Mouse (Mus musculus) limb, embryonic 13.5 days (tissue): Measurements from ENCODE around the gene Gpr137. TPM values are rescaled to one million over a fixed set of nuclear protein-coding genes. Genes with fewer than 3 reads are reported as not detected.
"Not testable (repeated sequence)": the region's sequence is repeated elsewhere in the genome, so short reads cannot be mapped to it uniquely, and the experiment has no call there.

Source experiments
- ATAC-seq: fragments of 200-750 bp; cut with Nextera tagmentation; 2 replicates; pipeline ENCODE4 v1.8.0; 2017; ENCODE audit warnings: low read depth, moderate number of reproducible peaks, moderate TSS enrichment; ENCODE audit not compliant: low FRiP score
- H3K27ac ChIP-seq: fragments of 300-500 bp; sonication (generic); 2 replicates; pipeline ENCODE4 v1.5.1; 2015; ENCODE audit warnings: inconsistent platforms, mild to moderate bottlenecking, moderate library complexity
- H3K27me3 ChIP-seq: fragments of 300-500 bp; sonication (generic); 2 replicates; pipeline ENCODE4 v1.6.1; 2015; ENCODE audit warnings: mild to moderate bottlenecking, inconsistent platforms
- H3K36me3 ChIP-seq: fragments of 300-500 bp; sonication (generic); 2 replicates; pipeline ENCODE4 v1.6.1; 2015; ENCODE audit warnings: inconsistent platforms, mild to moderate bottlenecking, moderate library complexity
- H3K4me1 ChIP-seq: fragments of 300-500 bp; sonication (generic); 2 replicates; pipeline ENCODE4 v1.6.1; 2015; ENCODE audit warnings: inconsistent platforms
- H3K4me2 ChIP-seq: fragments of 300-500 bp; sonication (generic); replicated peaks from 2 replicates; pipeline ENCODE4 v1.6.1; 2015; ENCODE audit warnings: inconsistent platforms, mild to moderate bottlenecking, moderate library complexity
- H3K4me3 ChIP-seq: fragments of 300-500 bp; sonication (generic); 2 replicates; pipeline ENCODE4 v1.5.1; 2015; ENCODE audit warnings: moderate library complexity, mild to moderate bottlenecking, inconsistent platforms
- H3K9ac ChIP-seq: fragments of 300-500 bp; sonication (generic); 2 replicates; pipeline ENCODE4 v1.6.1; 2015; ENCODE audit warnings: mild to moderate bottlenecking, inconsistent platforms
- H3K9me3 ChIP-seq: fragments of 300-500 bp; sonication (generic); 2 replicates; pipeline ENCODE4 v1.6.1; 2016; ENCODE audit warnings: inconsistent platforms
- WGBS: fragments of 180-500 bp; shearing (Covaris S2); methylation state at CpG from one replicate; pipeline ENCODE4 v1.1.7; 2015; 5-methylcytosine and 5-hydroxymethylcytosine counted together
- polyA plus RNA-seq: library from polyadenylated mRNA; unstranded; fragments of >200 nt; fragmentation: Nextera tagmentation; extraction: Ambion mirVana; gene quantifications from 2 replicates; pipeline ENCODE4 v1.2.1, GENCODE M21; 2015

Gpr137 gene
- polyA plus RNA-seq, 1 experiment from 2014 or later: 33.0 TPM

DNA sequence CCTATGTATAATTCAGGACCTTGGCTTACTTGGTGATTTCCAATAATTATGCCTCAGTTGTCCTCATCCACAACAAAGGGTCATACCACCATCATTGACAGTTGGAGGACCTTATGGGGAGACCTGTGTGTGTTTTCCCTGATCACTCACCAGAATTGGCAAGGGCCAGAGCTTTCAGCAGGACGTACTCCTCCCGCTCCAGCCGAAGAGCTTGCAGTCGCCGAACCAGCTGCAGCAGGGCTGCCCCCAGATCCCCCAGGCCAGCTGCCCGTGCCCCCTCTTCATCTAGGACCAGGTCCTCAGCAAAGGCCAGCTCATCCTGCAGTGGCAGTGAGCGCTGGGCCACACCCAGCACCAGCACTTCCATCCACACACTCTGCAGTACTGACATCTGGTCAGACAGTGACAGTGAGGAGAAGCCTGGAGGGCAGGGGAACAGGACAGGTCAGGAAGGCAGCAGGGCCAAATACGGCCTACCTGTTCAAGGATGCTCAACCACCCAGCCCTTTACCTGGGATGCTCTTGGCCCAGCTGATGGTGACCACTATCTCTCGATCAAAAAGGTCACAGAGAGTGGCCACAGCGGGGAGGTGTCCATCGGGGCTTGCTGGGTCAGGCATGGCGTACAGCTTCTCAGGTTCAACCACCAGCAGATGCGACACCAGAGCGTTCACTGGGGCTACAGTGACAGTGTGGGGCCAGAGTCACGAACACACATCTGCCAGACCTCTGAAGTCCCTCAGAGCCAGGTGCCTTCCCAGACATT is 29.9 kb downstream of the Gpr137 start:
- H3K27ac ChIP-seq: no peak overlapping the region
- H3K4me1 ChIP-seq: peaks cover 24% of the 10 kb centered on the region
- ATAC-seq: no peak
- H3K36me3 ChIP-seq: peaks cover 37% of the 10 kb centered on the region
- H3K9ac ChIP-seq: no peak overlapping the region
- H3K4me2 ChIP-seq: no peak overlapping the region; the same call in 1 of the 2 replicates
- H3K4me3 ChIP-seq: no peak overlapping the region
- no peaks in the 10 kb centered on the region for H3K27me3 ChIP-seq
- WGBS: 91% methylated on average over 15 of the region's 15 CpGs
- no peaks in the 10 kb centered on the region for H3K9me3 ChIP-seq

DNA sequence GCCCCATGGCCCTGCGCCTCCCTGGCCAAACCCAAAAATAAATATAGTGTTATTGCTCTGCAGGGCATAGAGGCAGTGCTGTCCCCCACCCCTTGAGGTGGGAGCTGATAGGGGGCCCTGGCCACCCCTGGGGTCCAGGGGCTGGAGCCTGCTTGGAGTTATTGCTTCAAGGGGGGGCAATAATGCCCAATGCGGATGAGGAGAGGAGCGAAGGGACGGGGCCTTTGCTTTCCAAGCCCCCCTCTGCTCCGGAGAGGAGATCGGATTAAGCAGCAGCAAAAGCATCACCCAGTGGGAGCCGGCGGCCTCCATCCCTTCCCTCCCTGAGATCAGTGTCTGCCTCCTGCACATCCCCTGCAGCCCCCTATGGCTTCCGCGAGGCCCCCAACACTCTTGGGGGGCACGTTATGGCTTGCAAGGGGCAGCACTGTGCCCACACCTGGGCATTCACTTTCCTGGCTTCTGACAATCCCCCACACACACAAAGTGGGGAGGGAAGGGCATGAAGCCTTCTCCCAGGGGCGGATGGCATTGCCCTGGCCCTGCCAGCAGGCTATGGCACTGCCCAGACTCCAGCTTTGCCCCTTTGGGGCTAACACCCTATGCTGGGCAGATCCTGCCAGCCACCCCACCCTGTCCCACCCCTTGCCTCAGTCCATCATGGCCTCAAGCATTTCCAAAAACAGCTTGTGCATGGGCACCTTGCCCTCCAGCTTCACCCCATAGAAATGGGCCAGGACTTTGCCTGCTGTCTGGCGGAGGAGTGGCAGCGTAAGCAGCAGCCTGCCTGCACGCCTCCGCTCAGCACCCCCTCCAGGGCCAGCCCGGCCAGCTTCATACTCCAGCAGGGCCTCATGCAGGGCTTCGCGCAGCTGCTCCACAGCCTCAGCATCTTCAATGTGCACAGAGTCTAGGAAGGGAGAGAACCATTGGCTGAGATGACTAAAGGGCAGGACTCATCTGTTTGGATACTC is 30.9 kb downstream of the Gpr137 start:
- no peak for ATAC-seq
- peak overlapping the region; percentile 51 for H3K9ac ChIP-seq
- H3K27me3 ChIP-seq: no peaks in the 10 kb centered on the region
- H3K9me3 ChIP-seq: no peaks in the 10 kb centered on the region
- WGBS: 88% methylated on average over 19 of the region's 19 CpGs
- peaks cover 47% of the 10 kb centered on the region for H3K36me3 ChIP-seq
- H3K4me2 ChIP-seq: peak overlapping the region; percentile 69
- no peak overlapping the region for H3K27ac ChIP-seq
- H3K4me1 ChIP-seq: peaks cover 26% of the 10 kb centered on the region
- peak overlapping the region; percentile 64 for H3K4me3 ChIP-seq

DNA sequence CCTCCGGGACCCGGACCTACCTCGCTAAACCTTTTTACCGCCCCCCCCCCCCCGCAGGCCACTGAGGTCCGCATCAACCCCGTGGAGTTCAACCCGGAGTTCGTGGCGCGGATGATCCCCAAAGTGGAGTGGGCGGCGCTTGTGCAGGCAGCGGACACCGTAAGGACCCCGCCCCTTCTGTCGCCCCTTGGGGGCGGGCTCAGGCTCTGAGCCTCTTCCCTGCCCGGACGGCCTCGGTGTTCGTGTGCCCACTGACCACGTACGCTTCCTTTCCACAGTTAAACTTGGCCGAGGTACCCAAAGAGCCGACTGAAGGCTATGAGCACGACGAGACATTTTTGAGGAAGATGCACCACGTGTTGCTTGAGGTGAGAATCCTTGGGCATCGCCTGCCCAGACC is 32.0 kb downstream of the Gpr137 start:
- Histone ChIP-seq H3K4me3 (peak overlapping the region; percentile 64), H3K4me2 (peak overlapping the region; percentile 69), H3K4me1 (peaks cover 26% of the 10 kb centered on the region), H3K9ac (peak overlapping the region; percentile 78), H3K27ac (peak overlapping the region; percentile 98), H3K36me3 (peaks cover 56% of the 10 kb centered on the region)
- ATAC-seq: peak; percentile 10; the same call in 1 of the 2 replicates
- not testable (repeated sequence) for H3K27me3 ChIP-seq, H3K9me3 ChIP-seq
- WGBS: under 1% methylated on average over 28 of the region's 30 CpGs

DNA sequence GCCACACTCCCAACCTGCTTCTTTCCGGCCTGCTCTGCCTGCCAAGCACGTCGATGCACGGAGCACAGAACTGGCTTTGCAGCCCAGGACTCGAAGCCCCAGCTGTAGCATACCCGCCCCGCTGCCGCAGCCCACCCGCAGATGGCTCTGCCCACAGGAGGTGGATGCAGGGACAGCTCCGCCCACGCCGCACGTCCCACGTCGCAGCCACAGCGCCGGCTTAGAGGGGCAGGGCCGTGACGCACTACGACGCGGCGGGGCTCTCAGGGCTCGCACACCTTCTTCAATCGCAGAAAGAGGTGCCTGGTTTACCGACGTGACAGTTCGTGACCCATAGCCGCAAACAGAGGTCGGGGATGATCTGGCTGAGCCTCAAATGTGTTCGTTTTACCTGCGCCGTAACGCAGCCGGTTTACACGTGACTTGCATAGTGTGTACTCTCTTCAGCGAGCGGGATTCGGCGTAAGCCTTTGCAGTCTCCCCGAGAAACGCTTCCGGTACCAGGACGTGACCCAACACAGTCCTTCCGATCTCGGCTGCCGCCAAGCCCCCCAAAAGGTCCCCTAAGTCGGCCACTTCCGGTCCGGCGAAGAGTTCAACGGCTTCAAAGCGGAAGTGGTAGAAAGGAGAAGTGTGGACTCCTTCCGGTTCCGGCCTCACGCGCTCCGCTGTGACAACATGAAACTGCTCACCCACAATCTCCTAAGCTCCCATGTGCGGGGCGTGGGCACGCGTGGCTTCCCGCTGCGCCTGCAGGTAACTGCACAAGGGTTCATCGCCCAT is 32.6 kb downstream of the Gpr137 start, which contains the start of the genes Trmt112 and Prdx5:
TSS of gene Trmt112 (plus strand) at position 192 of the 783 bp plus-strand sequence.
TSS of gene Prdx5 (minus strand) at position 600 of the 783 bp plus-strand sequence.
- peak within 1 kb of the TSS; percentile 69 for H3K4me2 ChIP-seq
- peak; percentile 95 for ATAC-seq
- under 1% methylated on average over 65 of the region's 65 CpGs for WGBS
- no peaks in the 10 kb centered on the region for H3K27me3 ChIP-seq
- H3K27ac ChIP-seq: peak within 1 kb of the TSS; percentile 98
- H3K36me3 ChIP-seq: peaks cover 62% of the 10 kb centered on the region
- peak within 1 kb of the TSS; percentile 78 for H3K9ac ChIP-seq
- peak within 1 kb of the TSS; percentile 64 for H3K4me3 ChIP-seq
- H3K9me3 ChIP-seq: no peaks in the 10 kb centered on the region
- H3K4me1 ChIP-seq: peaks cover 26% of the 10 kb centered on the region

DNA sequence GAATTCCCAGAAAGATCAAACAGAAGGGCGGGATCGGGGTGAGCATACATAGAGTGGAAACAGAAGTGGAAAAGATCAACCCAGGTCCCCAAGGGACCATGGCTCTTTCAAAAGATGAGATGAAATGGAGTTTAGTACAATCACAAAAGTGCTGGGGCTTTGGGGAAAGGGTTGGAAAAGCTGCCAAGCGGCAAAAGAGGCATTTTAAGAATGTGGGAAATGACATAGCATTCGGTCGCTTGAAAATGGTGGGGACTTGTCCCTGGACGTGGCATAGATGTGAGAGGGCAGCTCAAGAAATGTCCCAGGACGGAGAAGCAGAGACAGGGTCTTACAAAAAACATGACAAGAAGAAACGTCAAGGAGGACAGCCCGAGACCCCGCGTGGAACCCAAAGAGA is 33.3 kb downstream of the Gpr137 start:
- peaks cover 26% of the 10 kb centered on the region for H3K4me1 ChIP-seq
- H3K4me2 ChIP-seq: peak overlapping the region; percentile 69
- H3K27me3 ChIP-seq: no peaks in the 10 kb centered on the region
- no peak; the same call in 1 of the 2 replicates for ATAC-seq
- peak overlapping the region; percentile 78 for H3K9ac ChIP-seq
- 6% methylated on average over 11 of the region's 11 CpGs for WGBS
- peak overlapping the region; percentile 64 for H3K4me3 ChIP-seq
- H3K27ac ChIP-seq: peak overlapping the region; percentile 98
- peaks cover 61% of the 10 kb centered on the region for H3K36me3 ChIP-seq
- no peaks in the 10 kb centered on the region for H3K9me3 ChIP-seq

DNA sequence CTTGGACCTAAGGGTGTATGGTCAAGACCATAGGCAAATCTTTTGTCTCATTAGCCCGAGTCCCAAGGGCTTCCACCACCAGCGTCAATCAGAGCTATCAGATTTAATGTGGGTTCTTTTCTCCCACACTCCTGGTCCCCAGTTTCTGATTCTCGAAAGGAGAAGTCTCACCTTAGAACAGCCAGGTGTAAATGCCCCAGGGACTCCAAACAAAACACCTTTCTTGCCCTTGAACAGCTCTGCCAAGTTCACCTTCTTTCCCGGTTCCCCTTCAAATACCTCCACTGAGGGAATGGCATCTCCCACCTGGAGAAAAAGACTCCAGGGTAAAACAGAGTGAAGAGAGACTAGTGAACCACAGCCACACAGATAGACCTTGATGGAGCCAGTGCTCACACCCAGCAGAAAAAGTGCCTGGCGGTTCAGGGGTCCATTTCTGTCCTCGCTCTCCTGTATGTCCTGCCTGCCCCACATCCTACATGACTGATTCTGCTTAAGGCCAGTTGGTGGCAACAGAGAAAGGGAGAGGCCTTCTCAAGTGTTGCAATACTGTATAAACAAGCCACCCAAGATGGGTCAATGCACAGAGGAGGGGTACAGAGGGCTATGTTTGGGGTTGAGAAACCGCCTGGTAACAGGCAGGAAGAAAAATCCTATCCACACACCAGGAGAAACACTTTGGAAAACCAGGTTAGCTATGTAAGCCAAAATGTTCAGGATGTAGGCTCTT is 34.3 kb downstream of the Gpr137 start:
- H3K4me3 ChIP-seq: peak overlapping the region; percentile 64
- H3K4me1 ChIP-seq: peaks cover 26% of the 10 kb centered on the region
- H3K4me2 ChIP-seq: peak overlapping the region; percentile 69
- H3K36me3 ChIP-seq: peaks cover 50% of the 10 kb centered on the region
- peak overlapping the region; percentile 78 for H3K9ac ChIP-seq
- H3K9me3 ChIP-seq: no peaks in the 10 kb centered on the region
- H3K27me3 ChIP-seq: no peaks in the 10 kb centered on the region
- H3K27ac ChIP-seq: no peak overlapping the region
- ATAC-seq: no peak
- WGBS: 86% methylated on average over 7 of the region's 7 CpGs

DNA sequence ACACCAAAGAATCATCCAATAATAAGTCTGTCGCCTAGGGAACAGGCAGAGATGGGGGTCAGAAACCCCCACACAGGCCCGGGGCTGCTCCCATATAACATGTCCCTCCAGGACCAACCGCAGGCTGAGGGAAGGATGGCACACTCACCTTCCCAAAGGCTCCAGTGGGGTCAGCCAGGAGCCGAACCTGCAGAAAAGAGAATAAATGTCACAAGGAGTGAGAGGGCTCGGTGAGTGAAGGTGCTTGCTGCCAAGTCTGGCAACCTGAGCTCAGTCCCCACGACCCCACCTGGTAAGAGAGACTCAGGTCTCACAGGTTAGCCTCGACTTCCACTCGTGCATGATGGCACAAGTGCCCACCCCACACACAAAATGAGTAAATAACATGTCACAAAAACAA is 35.2 kb downstream of the Gpr137 start:
- H3K9me3 ChIP-seq: no peaks in the 10 kb centered on the region
- H3K4me2 ChIP-seq: no peak overlapping the region
- H3K4me3 ChIP-seq: no peak overlapping the region
- H3K4me1 ChIP-seq: peaks cover 26% of the 10 kb centered on the region
- H3K36me3 ChIP-seq: peaks cover 41% of the 10 kb centered on the region
- whole genome bisulfite sequencing: 88% methylated on average over 8 of the region's 8 CpGs
- H3K9ac ChIP-seq: no peak overlapping the region
- ATAC-seq: no peak
- H3K27me3 ChIP-seq: no peaks in the 10 kb centered on the region
- H3K27ac ChIP-seq: no peak overlapping the region

DNA sequence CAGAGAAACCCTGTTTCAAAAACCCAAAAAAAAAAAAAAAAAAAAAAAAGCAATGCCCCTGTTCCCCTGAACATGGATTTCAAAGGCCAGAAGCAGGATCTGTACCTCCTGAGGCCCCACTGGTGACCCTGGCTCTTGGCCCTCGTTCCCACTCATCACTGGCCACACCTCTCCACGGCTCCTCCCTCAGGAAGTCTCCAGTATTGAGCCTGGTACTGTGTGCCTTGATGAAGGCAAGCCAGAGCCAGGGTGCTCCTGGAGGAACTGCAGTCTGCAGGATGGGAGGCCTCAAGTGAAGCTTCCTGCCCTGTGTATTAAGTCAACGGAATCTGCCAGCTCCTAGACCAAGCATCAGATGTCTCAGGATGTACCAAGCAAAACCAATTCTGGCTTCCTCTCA is 36.1 kb downstream of the Gpr137 start:
- H3K4me1 ChIP-seq: peaks cover 22% of the 10 kb centered on the region
- 91% methylated on average over 3 of the region's 3 CpGs for WGBS
- H3K4me2 ChIP-seq: no peak overlapping the region
- H3K27ac ChIP-seq: no peak overlapping the region
- H3K9ac ChIP-seq: no peak overlapping the region
- H3K9me3 ChIP-seq: no peaks in the 10 kb centered on the region
- ATAC-seq: no peak
- H3K36me3 ChIP-seq: peaks cover 32% of the 10 kb centered on the region
- H3K4me3 ChIP-seq: no peak overlapping the region
- no peaks in the 10 kb centered on the region for H3K27me3 ChIP-seq

DNA sequence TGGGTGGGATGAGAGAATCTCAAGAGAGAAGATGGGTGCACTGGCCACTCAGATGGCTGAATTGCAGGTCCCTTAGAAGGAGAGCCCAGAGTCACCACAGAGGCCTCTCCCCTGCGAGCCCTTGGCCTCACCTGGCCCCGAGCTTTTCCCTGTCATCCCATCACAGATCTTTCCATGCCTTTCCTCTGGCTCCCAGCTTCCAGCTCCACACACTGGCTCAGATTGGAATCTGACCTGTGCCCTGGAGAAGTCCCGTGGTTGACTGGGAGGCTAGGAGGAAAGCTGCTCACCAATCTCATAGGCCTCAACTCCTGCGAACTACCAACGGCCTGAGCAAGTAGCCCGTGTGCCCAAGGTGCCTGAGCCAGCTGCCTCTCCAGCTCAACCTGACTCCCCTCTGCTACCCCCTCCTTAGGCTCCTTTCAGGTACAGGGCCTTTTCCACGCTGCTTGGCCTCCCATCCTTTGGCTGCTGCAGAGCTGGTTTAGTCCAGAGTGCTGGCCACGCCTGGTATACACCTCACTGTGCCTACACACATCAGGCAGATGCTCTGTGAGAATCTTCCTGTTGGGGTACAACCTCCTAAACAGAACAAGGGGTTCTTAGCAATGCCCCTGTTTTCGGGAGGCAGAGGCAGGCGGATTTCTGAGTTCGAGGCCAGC is 36.7 kb downstream of the Gpr137 start:
- H3K9me3 ChIP-seq: no peaks in the 10 kb centered on the region
- no peak overlapping the region for H3K9ac ChIP-seq
- peaks cover 30% of the 10 kb centered on the region for H3K36me3 ChIP-seq
- WGBS: 93% methylated on average over 11 of the region's 11 CpGs
- no peak overlapping the region for H3K27ac ChIP-seq
- H3K27me3 ChIP-seq: no peaks in the 10 kb centered on the region
- H3K4me1 ChIP-seq: peaks cover 18% of the 10 kb centered on the region
- no peak overlapping the region for H3K4me3 ChIP-seq
- H3K4me2 ChIP-seq: no peak overlapping the region
- ATAC-seq: no peak

DNA sequence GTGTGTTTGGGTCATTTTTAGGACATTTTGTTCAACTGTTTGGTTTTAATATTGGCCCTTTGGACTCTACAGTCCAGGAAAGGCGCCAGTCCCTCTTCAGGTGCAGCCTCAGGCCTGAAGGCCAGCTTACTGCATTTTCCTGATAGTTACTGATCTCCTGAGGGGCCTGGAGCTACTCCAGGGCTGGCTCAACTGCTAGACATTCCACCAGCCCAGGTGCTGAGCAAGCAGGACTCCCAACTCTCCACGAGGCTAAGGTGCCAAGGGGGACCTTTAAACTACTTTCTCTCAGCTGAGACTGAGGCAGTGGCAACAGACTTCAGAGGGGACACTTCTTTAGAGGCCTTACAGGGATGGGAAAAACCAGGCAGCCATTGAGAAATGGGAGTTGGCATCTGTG is 37.4 kb downstream of the Gpr137 start:
- H3K36me3 ChIP-seq: peaks cover 30% of the 10 kb centered on the region
- H3K4me3 ChIP-seq: no peak overlapping the region
- no peak overlapping the region for H3K27ac ChIP-seq
- H3K9ac ChIP-seq: no peak overlapping the region
- ATAC-seq: no peak
- H3K27me3 ChIP-seq: no peaks in the 10 kb centered on the region
- H3K4me1 ChIP-seq: peaks cover 18% of the 10 kb centered on the region
- 0 out of 2 replicates have a peak, but pooled peaks cover under 1% of the 10 kb centered on the region for H3K9me3 ChIP-seq
- WGBS: 74% methylated on average over 2 of the region's 2 CpGs
- H3K4me2 ChIP-seq: no peak overlapping the region
